Mouse (Mus musculus): ENCODE data around the gene Plod1.

DNA sequence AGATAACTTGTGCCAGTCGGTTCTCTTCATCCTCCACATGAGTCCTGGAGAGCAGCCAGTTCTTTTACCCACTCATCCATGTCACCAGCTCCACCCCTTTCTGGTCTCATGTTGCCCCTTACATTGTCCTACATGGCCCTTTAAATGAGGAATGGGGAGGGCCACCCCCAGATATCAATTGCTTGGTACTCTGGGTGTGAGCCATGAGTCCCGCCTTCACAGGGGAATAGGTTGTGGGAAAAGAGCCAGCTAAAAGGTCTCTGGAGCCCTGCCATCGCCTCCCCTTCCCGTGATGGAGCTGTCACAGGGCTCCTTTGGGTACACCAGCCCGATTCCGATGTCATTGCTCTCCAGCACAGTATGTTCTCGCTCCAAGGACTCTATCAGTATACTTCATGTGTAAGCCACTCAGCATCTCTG lies 42.9 kb upstream of the Plod1 start:
- TF ChIP-seq CTCF (IDR thresholded peaks at IDR 0.05; ENCODE audit: control insufficient read depth, insufficient read depth, insufficient replicate concordance, low read depth, low read length) (no peak), POLR2A (IDR thresholded peaks at IDR 0.05; ENCODE audit: control insufficient read depth, low read depth, low read length) (no peak)

All from testis, adult 2 months (tissue).